Mouse (Mus musculus) heart, postnatal 36 days (tissue): ENCODE measurements at regions not wholly inside any gene's neighbourhood (a gene's known extent, or its start where the extent isn't known, plus 50 kb on each side); places are given as distances from the start of the nearest gene placed in this dataset.

ENCODE experiments used
- DNase-seq, 2 experiments: peaks; one replicate each; pipeline ENCODE4 v3.0.0; 2021 to 2022
- intact Hi-C: fragments of 180-260 bp; cut with DNase I; formaldehyde crosslinking; loops from one replicate; pipeline ENCODE4 v1.15.1; 2025

- DNase-seq, result peak; percentile 50 to 72
- intact Hi-C loops, result loop anchor here (1.0 to 10.0 kb wide), 2 partner anchors 9 to 47 kb away; no protein-coding TSS in a partner anchor
Measured at GRCm38 (mm10) chr15:85658101-85658885, 76.0 kb upstream of the Wnt7b start.

- DNase-seq, result peak in 1 of 2 experiments; percentile 11
- intact Hi-C loops, result no loop called here
Measured at GRCm38 (mm10) chr15:85660528-85661392, 74.0 kb upstream of the Ppara start.

GRCm38 (mm10) chr15:85661393-85661690 is 73.4 kb upstream of the Ppara start:
- no peak for DNase-seq
- intact Hi-C loops, result no loop called here

- intact Hi-C loops, result no loop called here
- DNase-seq, result no peak
Measured at GRCm38 (mm10) chr15:85661771-85662170, 73.0 kb upstream of the Ppara start.

- intact Hi-C loops, result no loop called here
- no peak for DNase-seq
Measured at GRCm38 (mm10) chr15:85662271-85662670, 72.5 kb upstream of the Ppara start.

GRCm38 (mm10) chr15:85662673-85663072 is 72.1 kb upstream of the Ppara start:
- DNase-seq, result peak in 1 of 2 experiments; percentile 14

GRCm38 (mm10) chr15:85663757-85664431 is 70.9 kb upstream of the Ppara start:
- intact Hi-C loops, result no loop called here

More at GRCm38 (mm10) chr15:85662673-85663072, 72.1 kb upstream of the Ppara start:
- intact Hi-C loops, result no loop called here

GRCm38 (mm10) chr15:85664432-85664828 is 70.4 kb upstream of the Ppara start:
- DNase-seq, result peak in 1 of 2 experiments; percentile 41
- intact Hi-C loops, result no loop called here

More at GRCm38 (mm10) chr15:85663757-85664431, 70.9 kb upstream of the Ppara start:
- peak in 1 of 2 experiments; percentile 16 for DNase-seq

GRCm38 (mm10) chr15:85665181-85665821 is 69.5 kb upstream of the Ppara start:
- intact Hi-C loops, result no loop called here
- peak in 1 of 2 experiments; percentile 48 for DNase-seq

- intact Hi-C loops, result no loop called here
- peak in 1 of 2 experiments; percentile 58 for DNase-seq
Measured at GRCm38 (mm10) chr15:85666496-85666895, 68.3 kb upstream of the Ppara start.

- intact Hi-C loops, result loop anchor here (1.0 kb wide), 1 partner anchor 9 kb away; no protein-coding TSS in a partner anchor
- DNase-seq, result peak; percentile 61 to 75
Measured at GRCm38 (mm10) chr15:85667381-85667791, 67.4 kb upstream of the Ppara start.

- intact Hi-C loops, result loop anchor here (1.0 kb wide), 1 partner anchor 10 kb away; no protein-coding TSS in a partner anchor
- no peak for DNase-seq
Measured at GRCm38 (mm10) chr15:85667906-85668590, 66.7 kb upstream of the Ppara start.

- intact Hi-C loops, result no loop called here
- no peak for DNase-seq
Measured at GRCm38 (mm10) chr15:85668871-85669651, 65.7 kb upstream of the Ppara start.

GRCm38 (mm10) chr15:85669652-85670175 is 65.1 kb upstream of the Ppara start:
- DNase-seq, result peak in 1 of 2 experiments; percentile 85
- intact Hi-C loops, result no loop called here

GRCm38 (mm10) chr15:85670176-85670788 is 64.5 kb upstream of the Ppara start:
- intact Hi-C loops, result no loop called here
- peak; percentile 76 to 91 for DNase-seq

- DNase-seq, result peak; percentile 91 to 95
- intact Hi-C loops, result no loop called here
Measured at GRCm38 (mm10) chr15:85670789-85671700, 63.7 kb upstream of the Ppara start.

GRCm38 (mm10) chr15:85671701-85672191 is 63.0 kb upstream of the Ppara start:
- intact Hi-C loops, result loop anchor here (2.0 kb wide), 2 partner anchors 37 to 61 kb away; no protein-coding TSS in a partner anchor
- peak; percentile 63 to 79 for DNase-seq
